Mouse (Mus musculus): ENCODE measurements at regions not wholly inside any gene's neighbourhood (a gene's known extent, or its start where the extent isn't known, plus 50 kb on each side); places are given as distances from the start of the nearest gene placed in this dataset.

DNA sequence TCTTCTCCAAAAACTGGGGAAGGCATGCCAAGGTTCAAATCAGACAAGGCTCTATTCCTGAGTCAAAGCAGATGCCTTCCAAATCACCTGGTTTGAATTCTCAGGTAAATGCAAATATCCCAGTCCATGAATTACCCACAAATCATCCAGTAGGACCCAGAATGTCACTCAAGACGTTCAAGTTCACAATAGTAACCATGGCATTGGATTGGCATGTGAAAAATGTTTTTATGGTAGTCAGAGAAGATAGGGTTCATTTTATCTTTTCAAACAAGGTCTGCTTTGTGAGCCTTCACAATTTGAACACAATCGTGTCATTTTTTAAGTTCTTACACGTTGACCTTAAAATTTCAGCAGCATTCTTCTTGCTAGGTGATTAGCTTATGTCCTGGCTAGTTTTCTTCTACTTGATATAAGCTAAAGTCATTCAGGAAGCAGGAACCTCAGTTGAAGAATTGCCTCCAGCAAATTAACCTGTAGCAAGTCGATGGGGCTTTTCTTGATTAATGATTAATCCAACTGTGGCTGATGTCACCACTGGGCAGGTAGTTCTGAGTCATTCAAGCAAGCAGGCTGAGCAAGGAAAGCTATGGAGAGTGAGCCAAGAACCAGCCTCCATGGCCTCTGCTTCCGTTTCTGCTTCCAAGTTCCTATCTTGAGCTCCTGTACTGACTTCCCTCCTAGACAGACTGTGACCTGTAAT, 165.3 kb upstream of the Sox11 start:
- DNase-seq (ENCODE audit: low read depth, low spot score): no peak

DNA sequence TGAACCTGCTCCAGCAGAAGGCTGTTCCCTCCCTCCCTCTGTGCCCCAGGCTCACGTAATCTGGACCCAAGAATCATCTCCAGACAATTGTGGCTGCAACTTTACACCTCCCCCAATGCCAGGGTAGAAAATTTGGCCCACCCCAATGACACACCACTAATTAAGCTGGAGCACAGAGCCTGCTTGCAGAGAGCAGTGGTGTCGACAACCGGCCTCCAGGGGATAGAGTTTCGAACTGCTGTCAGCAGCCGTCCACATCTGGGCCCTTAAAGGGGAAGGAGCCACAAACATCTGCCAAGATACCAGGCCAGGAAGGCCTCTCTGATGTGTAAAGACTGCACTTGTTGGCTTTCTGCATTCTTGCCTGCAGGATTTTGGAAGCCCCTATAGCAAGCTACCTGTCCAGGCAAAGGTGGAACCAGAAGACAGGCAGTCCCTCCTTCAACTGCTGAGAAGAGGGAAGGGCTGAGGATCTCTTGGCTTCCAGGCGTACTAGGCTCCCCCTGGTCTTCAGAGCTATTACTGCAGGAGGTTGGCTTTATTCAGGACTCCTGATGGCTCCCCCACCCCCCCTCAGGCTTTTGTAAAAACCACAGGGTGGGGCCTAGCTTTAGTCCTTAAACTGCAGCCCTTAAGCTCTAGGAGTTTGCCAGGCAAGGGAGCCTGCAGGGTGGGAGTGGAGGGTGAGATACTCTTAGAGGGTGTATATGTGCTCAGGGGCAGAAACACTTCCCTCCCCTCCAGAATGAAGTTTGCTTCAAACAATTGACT, 160.5 kb upstream of the Sox11 start:
- peak; percentile 44 for DNase-seq (ENCODE audit: low read depth, low spot score)

DNA sequence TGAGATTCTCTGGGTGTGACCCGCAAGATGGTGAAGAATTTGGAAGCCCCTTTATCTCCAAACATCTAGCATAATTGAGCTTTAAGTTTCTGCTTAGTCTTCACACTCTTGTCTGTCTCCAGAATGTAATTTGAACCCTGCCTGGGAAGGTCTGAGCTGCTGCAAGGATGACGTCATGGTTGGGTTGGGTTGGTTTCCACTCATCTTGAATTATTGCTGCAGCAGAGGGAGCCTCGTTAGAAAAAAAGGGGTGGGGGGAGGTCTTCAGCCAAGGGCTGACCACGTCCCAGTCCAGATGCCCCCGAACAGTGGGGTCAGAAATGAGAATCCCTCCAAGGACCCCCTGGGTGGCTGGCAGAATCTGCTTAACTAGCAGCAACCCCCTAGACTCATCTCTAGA, 158.1 kb upstream of the Sox11 start:
- peak; percentile 46 for DNase-seq (ENCODE audit: low read depth, low spot score)

DNA sequence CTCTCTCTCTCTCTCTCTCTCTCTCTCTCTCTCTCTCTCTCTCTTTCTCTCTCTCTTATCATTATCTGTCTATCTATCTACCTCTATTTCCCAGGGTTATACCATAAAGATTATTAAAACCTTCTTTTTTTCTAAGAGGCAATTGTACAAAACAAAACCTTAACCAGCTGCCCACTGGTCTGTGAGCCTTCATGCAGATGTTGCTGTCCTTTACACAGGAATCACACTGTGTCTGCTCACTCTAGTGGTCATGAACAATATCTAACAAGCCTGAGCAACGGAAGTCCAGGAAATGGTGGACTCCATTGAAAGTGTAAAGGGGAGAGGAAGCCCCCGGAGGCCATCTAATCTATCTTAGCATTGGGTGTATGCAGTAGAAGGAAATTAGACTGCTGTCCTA, 156.9 kb upstream of the Sox11 start:
- DNase-seq (ENCODE audit: low read depth, low spot score): no peak

DNA sequence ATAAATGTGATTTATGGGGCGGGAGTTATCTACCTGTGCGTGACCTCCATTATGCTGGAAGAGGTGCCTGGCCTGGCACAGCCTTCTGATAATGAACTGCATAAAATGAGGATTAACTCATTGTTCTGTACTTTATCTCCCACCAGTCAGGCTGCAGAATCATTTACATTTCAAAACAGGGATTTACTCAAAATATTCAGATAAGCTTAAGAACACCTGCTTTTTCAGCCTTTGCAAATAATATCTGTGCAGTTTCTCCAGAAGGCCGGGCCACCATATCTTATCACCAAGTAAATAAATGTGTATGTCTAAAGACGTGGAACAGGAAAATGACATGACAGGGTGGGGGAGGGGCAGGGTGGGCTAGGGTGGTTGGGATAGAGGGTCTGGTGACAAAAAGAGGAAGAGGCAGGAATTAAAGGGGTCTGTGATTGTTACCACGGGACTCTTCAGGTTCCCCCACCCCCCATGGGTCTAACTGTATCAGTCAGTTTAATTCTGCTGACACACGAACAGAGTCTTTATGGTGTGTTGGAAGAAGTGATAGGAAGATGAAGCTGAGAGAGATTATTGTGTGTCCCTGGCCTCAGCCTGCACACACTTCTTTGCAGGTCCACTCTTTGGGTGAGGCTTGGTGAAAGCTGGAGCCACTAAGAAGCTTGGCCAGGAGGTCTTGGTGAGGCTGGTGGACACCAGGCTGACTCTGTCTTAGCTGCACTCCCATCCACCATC, 154.6 kb upstream of the Sox11 start:
- no peak for DNase-seq (ENCODE audit: low read depth, low spot score)

DNA sequence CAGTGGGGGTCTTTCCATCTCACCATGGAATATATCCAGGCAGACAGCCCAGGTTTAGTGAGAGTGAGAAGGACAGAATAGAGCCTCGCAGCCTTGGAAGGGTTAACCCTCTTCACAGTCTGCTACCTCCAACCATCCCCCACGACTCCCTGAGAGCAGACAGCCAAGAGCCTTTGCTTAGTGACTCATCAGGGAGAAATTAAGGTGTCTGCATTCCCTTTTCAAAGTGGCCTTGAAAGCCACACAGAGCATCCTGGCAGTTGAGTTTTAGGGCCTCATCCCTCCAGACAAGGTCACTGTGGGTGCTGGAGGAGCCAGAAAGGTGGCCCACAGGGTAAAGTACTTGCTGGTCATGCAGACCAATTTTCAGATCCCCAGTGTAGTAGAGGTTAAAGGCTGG, 149.9 kb upstream of the Sox11 start:
- DNase-seq (ENCODE audit: low read depth, low spot score): no peak

DNA sequence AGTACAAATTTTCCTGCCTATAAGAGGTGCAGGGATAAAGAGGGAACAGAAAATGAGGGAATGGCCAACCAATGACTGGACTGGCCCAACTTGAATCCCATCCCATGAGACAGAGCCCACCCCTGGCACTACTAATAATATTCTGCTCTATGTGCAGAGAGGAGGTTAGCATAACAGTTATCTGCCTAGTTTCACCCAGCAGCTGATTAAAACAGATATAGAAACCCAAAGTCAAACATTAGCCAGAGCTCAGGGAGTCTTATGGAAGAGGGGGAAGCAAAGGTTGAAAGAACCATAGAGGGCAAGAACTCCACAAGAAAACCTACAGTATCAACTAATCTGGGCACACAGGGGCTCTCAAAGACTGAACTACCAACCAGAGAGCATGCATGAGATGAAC, 138.9 kb upstream of the Sox11 start:
- no peak for DNase-seq (ENCODE audit: low read depth, low spot score)

DNA sequence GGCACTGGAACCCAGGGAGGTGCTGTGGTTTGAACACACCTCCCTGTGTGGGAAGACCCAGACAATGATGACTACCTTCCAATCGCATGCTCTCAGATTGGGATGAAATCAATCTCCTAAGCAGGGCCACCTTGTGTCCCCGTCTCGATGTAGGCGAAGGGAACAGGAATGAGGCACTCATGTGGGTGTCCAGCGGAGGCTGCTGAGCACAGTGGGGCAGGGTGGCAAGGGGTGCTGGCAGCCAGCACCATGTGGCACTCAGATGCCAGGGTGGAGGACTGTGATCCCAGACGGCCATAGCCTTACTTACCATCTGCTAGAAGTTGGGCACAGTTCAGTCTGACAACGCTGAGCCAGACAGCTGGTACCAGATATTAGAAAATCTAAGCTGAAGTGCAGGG, 137.2 kb upstream of the Sox11 start:
- DNase-seq (ENCODE audit: low read depth, low spot score): no peak

DNA sequence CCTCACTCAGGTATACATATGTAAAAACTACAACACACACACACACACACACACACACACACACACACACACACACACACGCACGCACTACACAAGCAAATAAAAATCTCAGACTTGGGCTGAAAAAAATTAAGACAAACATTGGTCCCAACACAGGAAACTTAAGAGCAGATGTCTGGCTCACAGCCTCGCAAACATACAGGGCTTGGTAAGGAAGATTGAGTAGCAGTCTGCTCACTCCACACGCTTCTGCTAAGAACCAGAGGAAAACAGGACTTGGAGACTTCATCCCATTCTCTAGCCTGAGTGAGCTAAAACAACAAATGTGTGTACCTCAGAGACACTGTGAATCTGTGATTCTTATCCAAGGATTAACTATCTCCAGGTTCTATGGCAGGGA, 132.3 kb upstream of the Sox11 start:
- DNase-seq (ENCODE audit: low read depth, low spot score): no peak

DNA sequence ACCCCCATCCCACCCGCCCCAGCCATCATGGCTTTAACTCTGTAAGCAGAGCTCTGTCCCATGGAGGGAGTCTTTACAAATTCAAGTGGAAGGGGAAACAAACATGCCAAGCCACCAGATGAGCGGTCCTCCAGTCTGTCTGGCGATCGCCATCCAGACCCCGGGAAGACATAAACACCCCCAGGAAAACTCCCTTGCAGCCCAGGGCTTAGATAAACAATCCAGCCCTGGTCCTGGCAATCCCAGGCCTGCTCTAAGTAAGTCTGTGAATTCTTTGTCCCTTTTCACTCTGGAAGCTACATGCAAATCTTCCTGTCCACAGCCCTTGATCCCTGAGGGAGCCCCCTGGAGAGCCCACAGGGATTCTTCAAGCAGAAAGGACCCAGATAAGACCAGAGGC, 129.2 kb upstream of the Sox11 start:
- DNase-seq (ENCODE audit: low read depth, low spot score): no peak

DNA sequence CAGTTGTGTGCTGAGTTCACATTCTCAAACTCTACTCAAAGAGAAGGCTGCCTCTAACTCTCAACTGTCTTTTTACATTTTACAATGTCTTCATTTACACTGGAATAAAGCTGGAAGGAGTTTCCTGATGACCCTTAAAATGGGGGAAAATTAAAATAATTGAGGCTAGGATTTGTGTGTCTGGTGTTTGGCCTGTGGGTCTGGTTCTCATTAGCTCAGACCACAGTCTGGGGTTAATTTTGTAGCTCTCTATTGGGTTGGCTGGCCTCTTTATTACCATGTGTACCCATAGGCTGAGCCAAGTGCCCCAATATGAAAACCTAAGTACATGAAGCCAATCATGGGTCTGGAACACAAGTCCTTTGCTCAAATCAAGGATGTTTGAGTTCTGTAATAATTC, 128.0 kb upstream of the Sox11 start:
- DNase-seq (ENCODE audit: low read depth, low spot score): peak; percentile 80

DNA sequence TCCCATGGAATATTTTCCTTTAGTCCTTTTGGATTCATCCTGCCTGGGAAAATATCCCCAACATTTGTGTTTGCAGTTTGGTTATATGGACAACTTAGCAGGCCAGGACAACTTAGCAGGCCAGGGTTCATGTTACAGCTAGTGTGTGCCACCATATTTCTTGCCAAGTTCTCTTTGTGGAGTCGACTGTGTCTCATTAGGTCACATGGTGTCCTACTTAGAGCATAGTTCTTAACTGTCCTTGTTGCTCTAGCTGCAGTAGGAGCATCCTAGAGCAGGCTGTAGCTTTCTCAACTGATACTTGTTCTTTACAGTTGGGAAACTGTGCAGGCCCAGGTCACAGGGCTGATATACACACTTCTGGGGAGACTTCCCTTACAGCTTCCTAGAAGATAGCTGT, 126.4 kb upstream of the Sox11 start:
- no peak for DNase-seq (ENCODE audit: low read depth, low spot score)

DNA sequence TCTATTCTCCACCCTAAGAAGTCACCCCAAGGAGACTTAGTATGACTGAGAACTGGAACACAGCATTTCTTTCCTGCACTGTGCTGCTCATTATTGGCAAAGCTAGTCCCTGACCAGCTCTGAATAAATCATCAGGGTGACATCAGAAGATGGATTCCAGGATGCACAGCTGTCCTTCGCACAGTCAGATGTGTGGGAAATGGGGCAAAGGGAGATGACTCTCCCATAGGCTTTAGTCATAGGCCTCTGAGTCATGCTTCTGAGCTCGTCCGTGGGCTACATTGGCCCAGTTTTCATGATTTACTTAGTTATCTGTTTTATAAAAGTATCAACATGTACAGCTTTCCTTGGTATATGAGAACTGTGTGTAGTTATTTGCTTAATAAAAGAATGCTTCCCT, 125.8 kb upstream of the Sox11 start:
- no peak for DNase-seq (ENCODE audit: low read depth, low spot score)

DNA sequence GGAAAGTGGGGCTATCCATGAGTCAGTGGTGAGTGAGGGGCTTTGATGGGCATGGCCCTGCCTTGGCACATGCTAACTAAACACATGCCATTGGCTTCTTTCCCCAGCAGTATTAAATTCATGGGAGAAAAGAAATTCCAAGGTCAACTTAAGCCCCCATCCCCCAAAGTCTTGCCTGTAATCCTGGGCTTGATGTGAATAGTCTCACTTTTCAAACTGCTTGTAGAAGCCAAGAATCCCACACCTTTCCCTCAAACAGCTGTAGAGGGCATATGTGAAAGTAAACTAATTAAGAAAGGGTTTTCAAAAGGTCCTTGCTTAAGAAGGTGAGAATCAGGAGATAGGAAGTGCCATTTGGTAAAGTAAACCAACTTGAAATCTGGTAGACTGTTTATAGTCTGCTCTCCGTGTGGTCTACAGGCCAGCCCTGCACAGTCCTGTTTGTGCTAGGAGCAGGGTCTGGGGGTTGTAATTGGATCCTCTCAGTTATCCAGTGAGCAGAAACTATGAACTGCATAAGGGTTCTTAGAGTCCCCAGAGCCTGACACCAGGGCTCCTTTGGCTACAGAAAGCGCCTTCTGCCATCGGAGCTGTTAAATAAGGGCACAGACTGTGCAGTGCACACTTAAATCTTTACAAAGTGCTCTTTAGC, 123.3 kb upstream of the Sox11 start:
- DNase-seq (ENCODE audit: low read depth, low spot score): peak; percentile 88

DNA sequence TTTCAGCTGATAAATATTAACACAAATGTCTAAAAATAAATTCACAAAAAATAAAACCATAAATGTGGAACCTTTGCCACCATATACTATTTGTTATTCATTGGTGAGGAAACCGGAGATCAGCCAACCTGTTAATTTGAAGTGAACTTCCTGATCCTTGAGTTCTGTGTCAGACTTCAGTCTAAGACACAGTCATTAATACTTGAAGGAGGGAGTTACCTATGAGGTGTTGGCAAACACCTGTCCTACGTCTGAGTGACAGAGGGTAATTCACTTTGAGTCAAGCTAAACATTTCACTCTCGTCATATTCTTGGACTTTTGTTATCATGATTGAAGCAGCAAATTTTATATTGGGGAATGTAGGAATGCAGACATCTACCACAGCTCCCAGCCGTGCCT, 116.3 kb upstream of the Sox11 start:
- no peak for DNase-seq (ENCODE audit: low read depth, low spot score)

DNA sequence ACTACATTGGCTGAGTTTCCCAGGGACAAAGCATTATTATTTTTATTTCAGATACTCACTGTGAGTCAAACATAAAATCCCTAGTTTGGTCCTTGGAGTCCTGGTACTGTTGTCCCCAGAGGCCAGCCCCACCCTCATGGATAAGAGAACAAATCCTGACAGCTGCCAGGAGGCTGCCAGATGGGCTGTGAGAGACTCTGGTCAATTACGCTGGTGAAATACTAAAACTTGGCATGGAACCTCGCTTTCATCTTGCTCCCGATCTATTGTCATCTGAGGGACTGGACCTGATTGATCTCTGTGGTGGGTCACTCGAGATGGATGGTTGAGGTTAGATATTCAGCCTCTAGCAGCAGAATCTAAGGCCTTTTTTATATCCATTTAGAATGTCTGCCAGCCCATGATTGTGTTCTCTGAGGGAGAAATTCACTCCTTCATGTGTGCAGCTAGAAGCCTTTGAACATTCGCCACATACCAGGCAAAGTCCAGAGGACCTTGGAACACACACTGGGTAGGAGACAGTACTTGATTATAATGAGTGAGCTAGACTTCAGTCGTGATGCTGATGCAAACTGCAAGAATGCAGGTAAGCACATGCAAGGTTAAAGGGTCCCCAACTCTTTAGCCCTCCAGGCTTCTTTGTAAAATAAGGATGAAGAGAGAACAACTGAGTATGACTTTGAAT, 95.4 kb upstream of the Sox11 start:
- DNase-seq (ENCODE audit: low read depth, low spot score): no peak

DNA sequence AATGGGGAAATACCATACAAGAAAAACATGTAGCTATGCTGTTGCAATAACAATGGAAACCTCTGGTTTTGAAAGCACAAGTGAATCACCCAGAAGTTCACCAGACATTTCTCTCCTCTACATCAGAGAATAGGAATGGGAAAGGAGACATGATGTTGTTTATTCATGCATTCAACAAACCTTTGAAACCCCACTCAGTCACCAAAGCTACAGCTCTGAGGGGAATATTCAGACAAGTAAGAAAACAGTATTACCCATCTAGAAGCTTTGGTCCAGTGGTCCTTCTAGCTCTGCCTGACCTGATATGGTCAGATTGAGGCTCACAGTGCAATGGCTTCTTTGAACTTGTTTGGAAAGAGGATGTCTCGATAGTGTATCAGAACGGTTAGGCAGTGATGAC, 89.0 kb upstream of the Sox11 start:
- DNase-seq (ENCODE audit: low read depth, low spot score): no peak

DNA sequence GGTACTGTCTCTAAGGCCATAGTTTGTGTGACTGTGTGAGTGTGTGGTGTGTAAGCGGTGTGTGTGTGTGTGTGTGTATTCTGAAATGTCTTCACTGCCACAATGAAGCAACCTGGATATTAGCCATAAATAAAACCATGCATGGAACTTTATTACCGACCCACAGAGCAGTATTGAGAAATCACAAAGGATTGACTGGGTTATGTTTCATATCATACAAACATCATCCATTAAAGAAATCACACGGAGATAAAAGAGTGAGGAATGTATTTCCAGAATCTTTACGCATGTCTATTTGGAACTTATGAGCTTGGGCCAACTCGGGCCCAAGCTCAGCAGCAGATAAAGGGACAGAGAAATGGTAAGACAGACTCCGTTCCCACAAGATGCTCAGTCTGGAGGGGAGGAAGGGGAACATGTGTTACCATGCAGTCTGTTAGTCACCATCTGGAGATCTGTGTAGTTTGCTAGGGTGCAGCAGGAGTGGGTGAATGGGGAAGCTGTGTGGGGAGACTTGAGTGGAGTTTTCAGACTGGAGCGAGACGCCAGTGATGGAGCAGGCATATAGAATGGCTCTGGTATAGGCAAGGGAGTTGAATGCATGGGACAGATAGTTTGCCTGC, 75.1 kb upstream of the Sox11 start:
- no peak for DNase-seq (ENCODE audit: low read depth, low spot score)

DNA sequence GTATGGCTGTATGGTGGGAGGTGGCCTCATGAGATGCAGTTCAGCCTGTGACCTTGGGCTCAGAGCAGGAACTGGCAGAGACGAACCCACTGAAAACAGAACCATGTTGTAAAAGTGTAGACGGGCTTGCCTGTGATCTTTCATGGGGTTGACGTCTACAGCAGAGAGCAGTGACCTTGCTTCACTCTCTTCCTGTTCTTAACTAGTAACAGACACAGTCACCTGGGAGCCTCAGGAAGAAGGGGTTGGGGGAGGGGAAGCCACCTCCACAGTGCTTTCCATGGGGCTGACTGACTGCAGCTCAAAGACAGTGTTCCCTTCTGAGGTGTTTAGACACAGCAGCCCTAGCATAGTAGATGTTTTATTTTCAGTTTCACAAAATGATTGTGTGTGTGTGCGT, 68.2 kb upstream of the Sox11 start:
- peak; percentile 84 for DNase-seq (ENCODE audit: low read depth, low spot score)

DNA sequence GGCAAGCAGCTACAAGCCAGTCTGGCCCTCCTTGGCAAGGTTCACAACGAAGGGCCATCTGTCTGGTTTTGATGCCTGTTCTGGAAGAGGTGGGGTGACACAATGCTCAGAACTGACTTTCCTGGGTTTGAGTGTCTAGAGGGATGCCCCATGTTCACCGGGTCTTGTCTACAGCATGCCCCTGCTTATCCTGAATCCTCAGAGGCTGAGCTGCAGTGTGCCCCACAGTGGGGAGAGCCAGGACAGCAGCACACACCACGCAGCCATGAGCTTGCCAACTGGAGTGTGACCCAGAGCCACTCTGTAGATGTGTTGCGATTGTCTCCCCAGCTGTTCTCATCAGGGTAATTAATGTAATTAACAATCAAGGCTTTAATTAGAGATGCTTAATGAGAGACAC, 66.1 kb upstream of the Sox11 start:
- no peak for DNase-seq (ENCODE audit: low read depth, low spot score)

DNA sequence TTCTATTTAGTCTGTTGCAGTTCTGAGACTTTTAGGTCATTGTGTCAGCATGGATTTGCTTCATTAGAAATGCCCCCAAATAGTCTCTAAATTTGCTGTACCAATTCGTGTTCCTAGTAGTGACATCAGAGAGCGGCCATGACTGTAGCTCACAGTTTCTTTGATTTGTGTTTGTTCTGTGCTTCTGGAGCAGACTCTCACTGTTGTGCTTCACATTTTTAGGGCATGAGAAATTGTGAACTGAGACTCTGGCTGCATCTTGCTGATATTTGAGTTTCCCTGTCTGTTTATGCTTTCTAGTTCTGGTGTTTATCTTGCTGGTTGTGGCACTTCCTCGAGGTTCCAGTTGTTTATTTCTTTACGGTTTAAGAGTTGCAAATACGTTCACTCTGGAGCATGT, 57.0 kb upstream of the Sox11 start:
- no peak for DNase-seq (ENCODE audit: low read depth, low spot score)

Data from forelimb bud, embryonic 11.5 days (tissue).